26 mouse cellular contexts compared by ENCODE assay signal in the genomic region with DNA sequence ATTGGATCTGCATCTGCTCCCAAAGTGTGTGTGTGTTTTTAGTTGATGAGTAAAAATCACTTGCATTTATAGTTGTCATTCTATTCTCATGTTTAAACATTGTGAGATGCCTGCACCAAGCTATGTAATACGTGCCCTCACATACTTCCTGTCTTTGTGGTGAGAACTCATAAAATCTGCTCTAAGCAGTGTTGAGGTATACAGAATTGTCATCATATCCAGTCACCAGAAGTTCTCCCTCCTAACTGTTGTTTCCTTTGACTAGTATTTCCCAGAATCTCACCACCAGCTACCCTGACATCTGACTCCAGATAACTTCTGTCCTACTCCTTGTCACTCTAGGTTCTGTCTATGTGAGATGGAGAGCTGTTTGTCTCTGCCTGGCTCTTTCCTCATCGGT. TPM values are rescaled to one million over a fixed set of nuclear protein-coding genes. Genes with fewer than 3 reads are reported as not detected.
DNase-seq lines count a peak whose midpoint lies in the region; ATAC-seq and TF ChIP-seq lines count a peak whose summit lies in the region.
"Had no signal": no experiment of that assay in that cellular context is flagged by ENCODE, and none has a peak within 500 bp of the region (broad histone marks: within the 10 kb centered on the region; RNA-seq: fewer than 3 reads in every experiment).

No protein-coding gene starts in this region.

- TF ChIP-seq POLR2A in myocyte (IDR thresholded peaks at IDR 0.05; ENCODE audit: insufficient read length, low read depth) = no peak

- no peak overlapping the region for H3K9ac ChIP-seq in forebrain, postnatal 0 days
- no peak overlapping the region for H3K9ac ChIP-seq in forebrain, embryonic 14.5 days (ENCODE audit: low read length)
- no peak overlapping the region for H3K9ac ChIP-seq in kidney, embryonic 15.5 days
- H3K9ac ChIP-seq: embryonic facial prominence, embryonic 13.5 days; embryonic facial prominence, embryonic 15.5 days; forebrain, embryonic 12.5 days; forebrain, embryonic 15.5 days had no signal

- H3K36me3 ChIP-seq in forebrain, postnatal 0 days (ENCODE audit: insufficient read depth) = peaks cover 6% of the 10 kb centered on the region; the same call in 1 of the 2 replicates
- peaks cover 3% of the 10 kb centered on the region; the same call in 1 of the 2 replicates for H3K36me3 ChIP-seq in forebrain, embryonic 14.5 days (ENCODE audit: control insufficient read depth, insufficient read depth, low read length)
- peaks cover 3% of the 10 kb centered on the region for H3K36me3 ChIP-seq in myocyte (ENCODE audit: control insufficient read depth, insufficient read depth)
- peaks cover 6% of the 10 kb centered on the region for H3K36me3 ChIP-seq in kidney, embryonic 15.5 days
- H3K36me3 ChIP-seq: embryonic facial prominence, embryonic 15.5 days; forebrain, embryonic 15.5 days had no signal

- ATAC-seq in forebrain, postnatal 0 days = peak; percentile 72
- ATAC-seq in forebrain, embryonic 14.5 days = no peak
- ATAC-seq in activated CD4-positive, CD25-positive, alpha-beta regulatory T cell, adult 4 months = peak; percentile 66
- ATAC-seq in monocyte, adult 5-6 weeks (replicated peaks; ENCODE audit: insufficient number of reproducible peaks, low FRiP score, low TSS enrichment, poor library complexity, severe bottlenecking) = no peak
- ATAC-seq in kidney, embryonic 15.5 days (replicated peaks; ENCODE audit: low FRiP score) = no peak
- ATAC-seq: forebrain, embryonic 15.5 days; Patski had no signal

- no peaks in the 10 kb centered on the region for H3K9me3 ChIP-seq in forebrain, postnatal 0 days (ENCODE audit: low read length)
- no peaks in the 10 kb centered on the region for H3K9me3 ChIP-seq in forebrain, embryonic 14.5 days (replicated peaks; ENCODE audit: control insufficient read depth, low read length)
- H3K9me3 ChIP-seq in kidney, embryonic 15.5 days (replicated peaks) = no peaks in the 10 kb centered on the region
- H3K9me3 ChIP-seq: embryonic facial prominence, embryonic 13.5 days; embryonic facial prominence, embryonic 15.5 days; forebrain, embryonic 10.5 days; forebrain, embryonic 12.5 days; forebrain, embryonic 15.5 days; G1E had no signal

- no peak overlapping the region for H3K4me2 ChIP-seq in forebrain, postnatal 0 days (ENCODE audit: low read depth)
- no peak overlapping the region for H3K4me2 ChIP-seq in forebrain, embryonic 14.5 days (ENCODE audit: low read length)
- peak overlapping the region; percentile 42 for H3K4me2 ChIP-seq in myocyte (ENCODE audit: low read depth)
- no peak overlapping the region for H3K4me2 ChIP-seq in kidney, embryonic 15.5 days
- H3K4me2 ChIP-seq: embryonic facial prominence, embryonic 13.5 days; embryonic facial prominence, embryonic 15.5 days; forebrain, embryonic 12.5 days; forebrain, embryonic 15.5 days had no signal

- peaks cover 100% of the 10 kb centered on the region for H3K79me2 ChIP-seq in myocyte (ENCODE audit: control insufficient read depth, insufficient read depth)

- no peak overlapping the region for H3K27ac ChIP-seq in forebrain, postnatal 0 days (ENCODE audit: low read depth, low read length)
- no peak overlapping the region for H3K27ac ChIP-seq in forebrain, embryonic 14.5 days (ENCODE audit: low read depth, low read length)
- no peak overlapping the region for H3K27ac ChIP-seq in kidney, embryonic 15.5 days
- H3K27ac ChIP-seq: embryonic facial prominence, embryonic 13.5 days; embryonic facial prominence, embryonic 15.5 days; forebrain, embryonic 10.5 days; forebrain, embryonic 12.5 days; forebrain, embryonic 15.5 days had no signal

- H3K4me1 ChIP-seq in forebrain, postnatal 0 days (ENCODE audit: insufficient read depth) = peaks cover 5% of the 10 kb centered on the region; the same call in 1 of the 2 replicates
- no peaks in the 10 kb centered on the region for H3K4me1 ChIP-seq in forebrain, embryonic 14.5 days (ENCODE audit: control insufficient read depth, insufficient read depth, low read length)
- peaks cover 16% of the 10 kb centered on the region for H3K4me1 ChIP-seq in kidney, embryonic 15.5 days

- no peak for TF ChIP-seq CTCF in forebrain, postnatal 0 days (IDR thresholded peaks at IDR 0.05; ENCODE audit: low read depth)

- no peaks in the 10 kb centered on the region for H3K27me3 ChIP-seq in forebrain, postnatal 0 days (ENCODE audit: insufficient read depth, low read length)
- H3K27me3 ChIP-seq in forebrain, embryonic 14.5 days (replicated peaks; ENCODE audit: control insufficient read depth, insufficient read depth, low read length) = no peaks in the 10 kb centered on the region
- H3K27me3 ChIP-seq in myocyte (ENCODE audit: control insufficient read depth, insufficient read depth, insufficient read length) = no peaks in the 10 kb centered on the region
- no peaks in the 10 kb centered on the region for H3K27me3 ChIP-seq in kidney, embryonic 15.5 days
- H3K27me3 ChIP-seq: CH12.LX; embryonic facial prominence, embryonic 13.5 days; embryonic facial prominence, embryonic 15.5 days; forebrain, embryonic 12.5 days; forebrain, embryonic 15.5 days; Patski had no signal

- no peak overlapping the region for H3K4me3 ChIP-seq in forebrain, postnatal 0 days (ENCODE audit: low read depth, low read length)
- no peak overlapping the region for H3K4me3 ChIP-seq in forebrain, embryonic 14.5 days (ENCODE audit: low read depth, low read length)
- H3K4me3 ChIP-seq in myocyte = no peak overlapping the region
- H3K4me3 ChIP-seq in kidney, embryonic 15.5 days (replicated peaks) = no peak overlapping the region
- H3K4me3 ChIP-seq: embryonic facial prominence, embryonic 13.5 days; embryonic facial prominence, embryonic 15.5 days; erythroblast, embryonic 14.5 days; forebrain, embryonic 10.5 days; forebrain, embryonic 12.5 days; forebrain, embryonic 15.5 days had no signal

- DNase-seq in forebrain, postnatal 0 days = no peak
- no peak for DNase-seq in forebrain, embryonic 14.5 days (ENCODE audit: low spot score)
- peak; percentile 43 for DNase-seq in 416B (ENCODE audit: low read depth)
- DNase-seq: adrenal gland, adult 2 months; adrenal gland, postnatal 14 days; adrenal gland, postnatal 36 days; cerebellum, adult 11 months; cerebellum, adult 18-20 months; cerebellum, adult 8-10 months; cerebellum, adult 9-11 months; cerebellum, postnatal 14 days; cerebellum, postnatal 36 days; embryo, embryonic 11 days had no signal

- WGBS in forebrain, postnatal 0 days = 69% methylated on average over 2 of the region's 2 CpGs
- WGBS in forebrain, embryonic 14.5 days = 96% methylated on average over 2 of the region's 2 CpGs
- 84% methylated on average over 2 of the region's 2 CpGs for WGBS in kidney, embryonic 15.5 days

- no peak overlapping the region for H3ac ChIP-seq in myocyte (ENCODE audit: control insufficient read depth, insufficient read length)

TF ChIP-seq in myocyte, 11 proteins besides CTCF, POLR2A, EP300 and RAD21:
- TF ChIP-seq TCF12 (IDR thresholded peaks at IDR 0.05; ENCODE audit: insufficient read depth, poor library complexity, severe bottlenecking) (no peak), USF1 (IDR thresholded peaks at IDR 0.05; ENCODE audit: low read depth) (no peak), REST (IDR thresholded peaks at IDR 0.05; ENCODE audit: insufficient read depth, insufficient read length) (no peak), SRF (IDR thresholded peaks at IDR 0.05; ENCODE audit: control insufficient read depth, insufficient read length, low read depth) (no peak), TCF3 (IDR thresholded peaks at IDR 0.05; ENCODE audit: insufficient read length, low read depth) (no peak), MYOG (IDR thresholded peaks at IDR 0.05; ENCODE audit: control insufficient read depth in 1 of 3, insufficient read depth in 1 of 3, insufficient read length in 2 of 3, low read depth in 2 of 3) (no peak), POLR2AphosphoS2 (IDR thresholded peaks at IDR 0.05; ENCODE audit: insufficient read length, low read depth) (no peak), E2F4 (IDR thresholded peaks at IDR 0.05; ENCODE audit: insufficient read depth) (no peak), CEBPB (IDR thresholded peaks at IDR 0.05; ENCODE audit: insufficient read depth, poor library complexity, severe bottlenecking) (no peak), MAX (IDR thresholded peaks at IDR 0.05; ENCODE audit: low read depth) (no peak), MYOD1 (IDR thresholded peaks at IDR 0.05; ENCODE audit: control insufficient read depth in 1 of 3, insufficient read length in 2 of 3, low read depth in 2 of 3) (no peak)

RNA-seq across cellular contexts. Expression of a gene that starts 18.3 kb away (rescaled TPM):
- total RNA-seq in forebrain, postnatal 0 days (2014; rRNA removed) = 16.9 and 18.1 TPM in 2 replicates
- 16.6 and 19.0 TPM in 2 replicates for polyA plus RNA-seq in forebrain, postnatal 0 days (2015; fragmentation: Nextera tagmentation; extraction: Ambion mirVana)
- 14.2 and 16.7 TPM in 2 replicates for polyA plus RNA-seq in forebrain, embryonic 14.5 days (2014; fragmentation: Nextera tagmentation; extraction: Ambion mirVana)
- 1 to 10 TPM; 4.1 to 5.2 TPM for polyA plus RNA-seq in activated CD4-positive, CD25-positive, alpha-beta regulatory T cell, adult 4 months (2017; shearing (Covaris generic))
- polyA plus RNA-seq in myocyte (2012; fragmentation: generic; extraction: Trizol) = 35.6 TPM
- 6.9 to 8.3 TPM (median 8.2 TPM) in 3 replicates for total RNA-seq in monocyte, adult 5-6 weeks (2017)
- 24.8 and 25.5 TPM in 2 replicates for polyA plus RNA-seq in kidney, embryonic 15.5 days (2015; fragmentation: Nextera tagmentation; extraction: Ambion mirVana)

Comparison
In these comparisons a context has a peak if more than half of its experiments do, and no peak if none do; other contexts are left out.
1. ATAC-seq: peak in forebrain, postnatal 0 days (single experiment) and activated CD4-positive, CD25-positive, alpha-beta regulatory T cell, adult 4 months (single experiment); none in forebrain, embryonic 14.5 days (single experiment), monocyte, adult 5-6 weeks (single experiment) and kidney, embryonic 15.5 days (single experiment).